Mouse (Mus musculus) common myeloid progenitor, adult 5-6 weeks (primary cell): ENCODE measurements around the gene Gm12216. TPM values are rescaled to one million over a fixed set of nuclear protein-coding genes. Genes with fewer than 3 reads are reported as not detected.
"Not testable (repeated sequence)": the region's sequence is repeated elsewhere in the genome, so short reads cannot be mapped to it uniquely, and the experiment has no call there.

Experiments
- ATAC-seq: replicated peaks from 2 replicates; pipeline ENCODE4 v1.8.0; 2016; ENCODE audit warnings: low read depth, mild to moderate bottlenecking, moderate TSS enrichment, inconsistent platforms; ENCODE audit not compliant: poor library complexity, severe bottlenecking
- total RNA-seq: library from RNA; stranded (forward); fragments of 200-1000, 187-1606 nt; gene quantifications from 2 replicates; pipeline ENCODE4 v1.2.3, GENCODE M21; 2017

Gene Gm12216
- total RNA-seq = 3.6 and 4.5 TPM in 2 replicates

DNA sequence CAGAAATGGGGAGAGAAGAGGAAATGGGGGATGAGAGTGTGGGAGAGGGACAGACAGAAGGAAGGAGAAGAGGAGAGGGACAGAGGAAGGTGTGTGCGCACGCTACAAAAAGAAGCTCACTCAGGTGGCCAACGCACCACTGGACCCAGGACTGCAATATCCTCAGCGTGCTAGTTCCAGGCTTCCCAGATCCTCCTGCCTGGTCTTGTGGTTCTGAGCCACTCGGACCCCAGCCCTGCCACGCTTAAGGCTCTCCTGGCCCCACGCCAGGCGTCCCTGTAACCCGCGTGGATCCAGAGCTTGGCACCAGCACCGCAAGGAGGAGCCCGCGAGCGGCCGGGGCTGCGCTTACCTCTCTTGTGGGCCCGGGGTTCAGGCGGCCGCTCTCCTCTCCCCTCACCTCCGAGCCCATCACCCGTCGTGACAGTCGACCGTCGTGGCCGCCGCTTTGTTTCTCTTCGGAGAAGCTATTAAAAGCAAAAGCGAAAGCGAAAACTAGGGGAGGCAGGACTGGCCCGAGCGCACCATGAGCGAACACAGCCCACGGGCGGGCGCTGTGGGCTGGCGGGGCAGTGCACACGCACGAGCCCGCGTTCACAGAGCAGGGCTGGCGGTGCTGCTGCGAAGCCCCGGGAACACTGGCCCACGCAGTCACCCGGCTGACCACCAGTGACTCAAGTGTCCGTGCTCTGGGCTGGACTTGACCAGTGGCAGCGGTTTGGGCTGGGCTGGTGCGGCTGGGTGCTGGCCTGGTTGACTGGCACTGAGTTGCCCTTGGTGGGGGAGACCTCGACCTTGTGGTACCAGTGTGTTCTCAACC lies at the start of gene Gm12216:
Gm12216 (minus strand) TSS at position 496 of the 820 bp plus-strand sequence.
- peak; percentile 85 for ATAC-seq

DNA sequence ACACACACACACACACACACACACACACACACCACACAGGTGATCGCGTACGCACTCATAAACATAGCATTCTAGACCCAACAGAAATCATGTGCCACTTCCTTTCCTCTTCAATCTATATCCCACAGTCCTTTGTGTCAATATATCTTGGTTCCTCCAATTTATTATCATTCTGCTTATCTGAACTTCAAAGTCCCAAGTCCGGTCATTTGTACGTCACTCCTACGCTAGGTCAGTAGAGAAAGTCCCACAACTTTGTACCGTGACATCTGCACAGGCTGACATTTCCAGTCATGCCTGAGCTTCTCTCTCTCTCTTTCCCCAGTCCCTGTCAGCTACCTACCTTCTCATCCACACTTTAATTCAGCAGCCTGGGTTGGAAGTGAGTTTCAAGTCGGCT lies 49.6 kb upstream of the Gm12216 start:
- no peak for ATAC-seq

DNA sequence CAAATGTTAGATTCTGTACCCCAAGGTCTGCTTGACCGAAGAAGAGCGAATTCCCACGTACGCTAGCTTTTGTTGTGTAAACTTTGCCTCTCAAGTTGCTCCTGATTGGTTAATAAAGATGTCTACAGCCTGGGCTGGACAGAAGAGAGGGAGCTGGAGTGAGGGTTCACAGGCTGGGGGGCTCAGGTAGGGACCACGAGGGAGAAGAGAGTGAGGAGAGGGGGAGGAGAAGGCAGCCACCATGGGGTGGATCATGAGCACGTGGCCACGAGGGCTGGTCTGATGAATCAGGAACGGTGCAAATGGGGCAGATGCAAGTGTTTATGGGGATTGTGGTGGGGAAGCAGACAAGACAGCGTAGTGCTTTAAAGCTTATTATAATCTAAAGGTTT lies 45.5 kb upstream of the Gm12216 start:
- ATAC-seq = no peak

DNA sequence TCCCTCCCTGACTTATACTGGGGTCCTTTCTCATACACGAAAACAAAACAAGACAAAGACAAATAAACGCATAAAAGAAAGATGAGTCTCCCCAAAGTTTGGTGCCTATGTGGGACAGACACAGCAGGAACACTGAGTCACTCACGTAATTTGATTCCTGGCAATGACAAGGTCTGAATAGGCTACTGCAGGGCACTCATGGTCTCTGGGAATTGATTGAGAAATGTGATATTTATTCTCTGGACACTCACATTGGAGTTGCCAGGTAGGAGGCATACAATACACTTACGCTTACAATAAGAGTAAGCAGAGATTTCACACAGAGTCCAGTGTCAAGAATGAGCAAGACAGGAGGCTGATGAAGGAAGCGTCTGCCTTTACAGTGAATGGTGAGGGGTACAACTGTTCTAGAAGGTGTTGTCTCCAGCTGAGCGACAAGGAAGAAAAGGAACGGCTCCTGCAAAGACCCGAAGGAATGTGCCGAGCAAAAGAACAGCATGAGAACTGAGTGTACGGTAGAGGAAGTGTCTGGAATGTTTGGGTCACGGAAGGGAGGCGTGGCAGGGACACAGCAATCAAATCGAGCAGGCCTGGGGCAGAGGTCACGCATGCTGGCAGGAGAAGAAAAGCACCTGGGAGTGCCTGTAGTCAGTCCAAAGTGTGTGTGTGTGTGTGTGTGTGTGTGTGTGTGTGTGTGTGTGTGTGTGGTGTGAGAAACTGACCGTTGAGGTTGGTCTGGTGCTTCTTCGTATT lies 44.9 kb upstream of the Gm12216 start:
- ATAC-seq = no peak

DNA sequence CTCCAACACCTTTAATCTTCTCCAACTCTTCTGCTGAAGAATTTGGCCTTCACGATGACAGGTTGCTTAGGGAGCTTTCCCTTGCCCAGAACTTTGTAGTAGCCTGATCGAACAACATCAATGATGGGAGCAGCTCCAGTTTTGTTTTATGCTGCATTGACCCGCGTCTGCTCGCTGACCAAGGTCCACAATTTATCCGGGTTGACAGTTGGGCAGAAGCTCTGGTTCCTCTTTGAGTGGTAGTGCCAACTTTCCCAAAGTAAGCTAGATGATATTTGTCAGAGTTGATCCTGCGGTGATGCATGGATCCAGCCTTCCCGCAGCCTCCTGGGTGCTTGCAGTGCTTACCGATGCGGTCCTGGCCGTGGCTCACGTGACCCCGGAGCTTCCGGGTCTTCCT lies 43.7 kb upstream of the Gm12216 start:
- no peak for ATAC-seq

DNA sequence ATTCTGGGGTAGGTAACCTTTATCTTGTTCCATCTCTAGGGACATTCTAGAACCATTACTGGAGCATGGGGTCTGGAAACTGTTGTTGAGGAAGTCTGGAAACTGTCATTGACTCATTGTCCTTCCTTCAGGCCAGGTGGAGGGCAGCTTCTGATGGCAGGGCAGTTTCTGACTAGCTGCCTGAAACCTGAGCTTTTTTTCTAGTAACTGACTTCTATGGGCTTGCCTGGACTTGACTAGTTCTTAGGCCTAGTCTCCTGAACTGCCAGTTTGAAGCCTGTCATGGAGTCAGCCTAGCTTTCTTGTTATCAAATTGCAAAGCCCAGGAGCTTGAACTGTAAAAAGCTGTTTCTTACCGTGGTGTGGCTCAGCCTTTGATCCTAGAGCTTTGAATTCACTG lies 41.9 kb upstream of the Gm12216 start:
- no peak for ATAC-seq

DNA sequence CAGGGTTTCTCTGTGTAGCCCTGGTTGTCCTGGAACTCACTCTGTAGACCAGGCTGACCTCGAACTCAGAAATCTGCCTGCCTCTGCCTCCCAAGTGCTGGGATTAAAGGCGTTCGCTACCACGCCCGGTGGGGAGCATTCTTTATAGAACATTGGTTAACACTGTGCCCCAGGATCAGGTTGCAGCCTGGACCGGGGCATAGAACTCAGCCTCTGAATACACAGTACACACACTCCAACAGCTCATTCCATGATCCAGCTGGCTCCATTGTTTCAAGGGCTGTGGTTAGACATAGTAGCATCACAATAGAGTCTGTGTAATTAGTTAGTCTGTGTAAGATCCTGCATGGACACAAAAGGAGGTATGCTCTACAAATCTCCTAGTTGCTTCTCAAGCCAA lies 40.9 kb upstream of the Gm12216 start:
- no peak for ATAC-seq

DNA sequence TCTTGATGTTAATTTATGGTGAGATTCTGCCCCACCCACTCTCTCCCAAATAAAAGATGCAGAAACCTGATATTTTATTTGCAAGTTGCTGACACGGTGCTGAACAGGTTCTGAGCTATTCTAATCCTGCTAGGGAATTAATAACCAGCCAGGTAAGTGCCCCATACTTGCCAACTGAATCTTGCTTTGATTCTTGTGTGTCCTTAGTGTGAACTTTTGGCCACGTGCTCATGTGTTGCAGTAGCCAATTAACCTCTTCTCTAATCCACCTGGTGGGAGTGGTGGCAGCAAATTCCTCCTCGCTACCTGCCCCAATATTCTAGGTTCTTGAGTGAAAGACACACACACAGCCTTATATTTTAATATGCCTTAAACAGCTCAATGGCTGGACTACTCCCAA lies 39.9 kb upstream of the Gm12216 start:
- ATAC-seq = no peak

DNA sequence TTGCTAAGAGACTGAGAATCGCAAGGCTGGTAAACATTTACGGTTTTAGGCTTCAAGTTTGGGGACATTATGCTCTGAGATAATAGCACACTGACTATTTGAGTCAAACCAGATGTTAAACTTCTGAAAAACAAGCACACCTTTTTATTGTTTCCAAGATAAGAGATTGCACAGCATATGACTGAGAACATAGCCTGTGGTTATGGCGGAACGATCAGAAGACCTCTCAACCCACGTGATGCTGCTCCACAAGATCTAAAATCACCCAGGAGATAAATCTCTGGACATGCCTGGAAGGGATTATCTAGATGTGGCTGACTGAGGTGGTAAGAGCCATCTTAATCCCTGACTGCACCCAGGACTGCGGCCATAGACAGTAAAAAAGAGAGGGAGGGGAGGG lies 37.9 kb upstream of the Gm12216 start:
- no peak for ATAC-seq

DNA sequence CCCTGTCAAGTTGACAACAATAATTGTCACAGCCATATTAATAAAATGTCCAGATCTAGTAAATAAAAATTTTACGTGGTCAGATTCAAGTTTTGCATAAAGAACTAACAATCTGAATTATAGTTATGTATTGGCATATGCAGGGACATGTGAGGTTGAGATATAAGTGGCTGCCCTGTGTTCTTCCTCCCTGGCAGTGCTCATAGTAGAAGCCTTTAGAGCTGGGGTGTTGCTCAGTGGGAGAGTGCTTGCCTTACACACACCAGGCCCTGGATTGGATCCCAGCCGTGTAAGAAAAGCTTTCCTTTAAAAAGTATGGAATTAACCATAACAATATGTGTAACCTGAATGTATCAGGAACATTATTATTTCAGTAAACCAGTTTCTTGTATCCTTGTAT lies 34.4 kb upstream of the Gm12216 start:
- no peak for ATAC-seq

DNA sequence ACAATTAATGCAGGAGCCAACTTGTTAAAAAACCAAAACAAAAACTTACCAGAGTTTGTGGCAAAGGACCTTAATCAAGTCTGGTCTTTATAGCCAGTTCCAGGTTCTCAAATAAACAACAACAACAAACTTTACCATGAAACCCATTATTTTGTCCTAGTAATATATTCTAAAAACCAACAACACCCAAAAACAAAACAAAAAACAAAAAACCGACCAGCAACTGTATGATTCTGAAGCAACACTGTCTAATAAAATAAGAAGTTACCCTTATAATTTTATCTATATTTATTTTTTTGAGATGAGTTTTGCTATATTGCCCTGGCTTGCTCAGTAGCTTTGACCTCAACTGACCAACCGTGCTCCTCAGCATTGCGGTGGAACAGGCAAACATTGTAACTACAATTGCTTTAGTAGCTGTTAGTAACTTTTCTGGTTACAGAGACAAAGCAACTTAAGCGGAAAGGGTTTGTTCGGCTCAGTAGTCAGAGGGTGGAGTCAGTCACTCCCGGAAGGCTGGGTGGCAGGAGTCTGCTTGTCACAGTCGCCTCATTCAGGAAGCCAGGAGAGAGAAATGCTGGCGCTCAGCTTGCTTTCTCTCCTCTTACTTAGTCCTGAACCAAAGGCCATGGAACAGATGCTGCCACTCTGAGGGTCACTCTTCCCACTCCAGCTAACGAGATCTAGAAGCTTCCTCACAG lies 33.8 kb upstream of the Gm12216 start:
- ATAC-seq = peak; percentile 50

DNA sequence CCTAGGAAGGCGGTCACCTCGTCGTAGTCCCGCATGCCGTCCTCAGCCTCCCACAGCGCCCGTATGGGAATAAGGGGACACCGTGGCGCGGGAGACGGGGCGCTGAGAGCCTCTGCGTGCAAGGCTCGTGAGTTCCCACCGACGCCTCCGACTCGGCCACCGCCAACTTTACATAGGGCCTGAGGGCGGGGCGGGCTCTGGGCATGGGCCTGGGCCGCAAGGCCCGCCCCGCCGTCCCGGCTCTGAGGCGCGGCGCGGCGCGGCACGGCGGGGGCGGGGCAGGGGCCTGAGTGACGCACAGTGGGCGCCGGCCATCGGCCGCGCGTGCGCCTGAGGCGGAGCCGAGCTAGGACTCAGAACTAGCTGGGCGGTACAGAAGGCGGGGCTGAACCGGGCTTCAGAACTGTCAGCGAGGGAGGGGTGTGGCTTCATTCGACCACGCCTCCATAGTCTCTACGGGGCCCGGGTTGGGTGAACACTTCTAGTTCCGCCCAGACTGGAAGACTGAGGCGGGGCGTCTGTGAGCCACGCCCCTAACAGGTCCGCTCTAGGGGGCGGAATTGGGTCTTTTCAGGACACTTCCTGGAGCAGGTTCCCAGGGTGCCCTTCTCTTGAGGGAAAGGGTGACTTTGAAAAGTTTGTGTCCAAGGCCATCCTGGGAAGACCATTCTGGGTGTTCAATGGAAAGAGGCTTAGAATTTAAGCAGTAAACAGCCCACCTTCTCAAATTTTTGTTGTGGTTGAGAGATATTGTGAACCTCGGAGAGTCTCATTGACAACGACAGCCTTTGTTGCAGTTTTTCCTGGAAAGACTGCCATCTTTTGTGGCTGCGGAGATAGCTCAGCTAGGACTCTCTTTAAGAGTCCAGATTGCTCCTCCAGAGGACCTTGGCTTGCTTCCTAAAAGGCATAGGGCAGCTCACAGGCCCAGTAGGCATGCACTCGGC lies 32.7 kb upstream of the Gm12216 start, which contains the start of gene Slc22a5:
Slc22a5 (minus strand) TSS at position 156 of the 947 bp plus-strand sequence.
- ATAC-seq = peak; percentile 86

DNA sequence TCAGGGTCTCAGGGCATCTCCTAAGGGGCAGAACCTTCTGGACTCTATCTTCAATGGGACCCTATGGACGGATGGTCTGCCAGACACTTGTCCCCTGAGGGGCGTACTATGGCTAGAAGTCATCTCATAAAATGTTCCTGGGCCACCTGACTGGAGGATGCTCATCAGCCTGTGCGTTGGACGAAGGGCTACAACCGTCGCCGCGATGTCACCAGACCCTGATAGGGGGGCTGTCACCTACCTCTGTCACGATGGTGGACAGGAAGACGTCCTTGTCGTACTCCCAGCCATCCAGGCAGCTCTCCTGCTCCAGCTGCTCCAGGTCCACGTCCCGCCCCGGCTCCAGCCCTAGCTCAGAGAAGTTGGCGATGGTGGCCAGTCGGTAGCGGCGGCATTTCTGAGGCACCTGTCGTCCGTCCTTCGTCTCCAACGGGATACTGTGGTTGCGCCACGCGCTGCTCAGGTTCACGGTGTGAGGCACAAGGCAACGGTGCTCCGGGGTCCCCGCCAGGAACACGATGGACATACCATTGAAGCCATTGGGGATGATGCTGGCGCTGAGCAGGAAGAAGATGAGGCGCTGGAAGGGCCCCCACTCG lies 31.9 kb upstream of the Gm12216 start:
- ATAC-seq = peak; percentile 20

DNA sequence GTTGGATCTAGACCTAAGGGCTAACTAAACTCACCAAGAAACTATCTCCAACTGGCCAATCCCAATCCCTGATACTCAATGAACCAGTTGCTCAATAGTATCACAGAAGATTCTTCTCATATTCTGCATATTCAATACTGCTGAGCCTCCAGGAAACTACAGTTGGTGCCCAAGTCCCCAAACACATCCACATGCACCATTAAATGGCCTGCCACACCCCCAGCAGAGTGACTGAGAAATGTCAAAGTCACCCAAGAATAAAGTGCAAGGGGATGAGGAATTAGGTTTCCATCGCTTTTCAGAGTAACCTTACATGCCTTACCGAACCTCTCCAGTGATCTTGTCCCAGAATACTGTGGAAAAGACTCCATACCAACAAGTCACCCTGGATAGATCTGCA lies 31.2 kb upstream of the Gm12216 start:
- no peak for ATAC-seq

DNA sequence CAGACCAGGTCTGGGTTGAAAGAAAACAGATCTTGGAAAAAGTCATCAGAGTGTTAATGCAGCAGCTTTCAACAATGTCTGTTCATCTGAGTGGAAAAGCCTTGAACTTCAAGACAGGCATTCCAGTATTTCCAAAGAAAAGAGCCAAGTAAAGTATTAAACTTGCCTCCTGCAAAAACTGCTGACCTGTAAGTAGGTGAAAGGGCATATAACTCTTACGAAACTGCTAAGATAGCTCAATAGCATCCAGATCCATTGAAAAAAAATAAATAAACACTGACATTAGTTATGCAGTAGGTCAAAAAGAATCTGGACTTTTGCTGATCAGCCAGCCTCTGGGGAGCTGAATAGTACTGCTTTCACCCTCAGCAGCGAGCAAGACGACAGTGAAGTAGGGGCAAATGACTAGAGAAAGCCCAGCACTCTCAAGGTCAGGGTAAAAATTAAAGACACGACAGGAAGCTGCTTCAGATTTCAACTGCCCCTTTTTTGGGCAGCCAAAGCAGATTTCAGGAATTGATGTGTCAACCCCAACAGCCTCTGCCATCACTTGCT lies 30.1 kb upstream of the Gm12216 start:
- ATAC-seq = no peak

DNA sequence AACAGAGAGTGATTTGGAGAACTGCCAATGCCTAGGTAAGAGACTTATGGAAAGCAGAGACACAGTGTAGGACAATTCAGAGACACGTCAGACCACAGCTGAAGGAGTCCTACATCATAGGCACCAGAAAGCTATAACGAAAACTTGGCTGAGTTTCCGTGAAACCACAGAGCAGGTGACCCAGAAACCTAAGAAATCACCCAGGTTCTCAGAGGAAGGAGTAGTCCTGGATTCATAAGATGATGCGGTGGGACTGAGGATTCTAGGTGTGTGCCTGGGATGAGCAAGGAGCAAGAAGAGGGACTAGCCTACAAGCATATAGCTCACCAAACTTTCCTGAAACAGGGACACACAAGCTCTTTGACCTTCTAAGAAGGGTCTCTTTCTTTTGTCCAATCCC lies 29.2 kb upstream of the Gm12216 start:
- ATAC-seq = no peak

DNA sequence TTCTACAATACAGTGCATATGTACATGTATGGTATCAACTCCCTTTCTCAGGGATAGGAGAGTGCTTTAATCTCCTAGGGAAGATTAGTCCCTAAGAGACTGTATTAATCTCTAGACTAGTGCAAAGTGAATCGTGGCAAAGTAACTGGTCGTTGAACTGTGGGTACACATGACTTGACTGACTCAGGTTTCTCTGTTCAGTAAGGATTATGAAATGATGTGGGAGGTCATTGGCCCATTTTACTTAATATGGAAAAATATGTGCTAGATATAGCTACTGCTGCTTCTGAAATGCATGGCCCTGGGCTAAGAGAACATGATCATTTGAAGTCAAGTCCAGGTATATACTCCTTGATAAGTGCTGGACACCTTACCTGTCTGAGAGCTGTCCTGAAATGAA lies 24.2 kb upstream of the Gm12216 start:
- ATAC-seq = no peak

DNA sequence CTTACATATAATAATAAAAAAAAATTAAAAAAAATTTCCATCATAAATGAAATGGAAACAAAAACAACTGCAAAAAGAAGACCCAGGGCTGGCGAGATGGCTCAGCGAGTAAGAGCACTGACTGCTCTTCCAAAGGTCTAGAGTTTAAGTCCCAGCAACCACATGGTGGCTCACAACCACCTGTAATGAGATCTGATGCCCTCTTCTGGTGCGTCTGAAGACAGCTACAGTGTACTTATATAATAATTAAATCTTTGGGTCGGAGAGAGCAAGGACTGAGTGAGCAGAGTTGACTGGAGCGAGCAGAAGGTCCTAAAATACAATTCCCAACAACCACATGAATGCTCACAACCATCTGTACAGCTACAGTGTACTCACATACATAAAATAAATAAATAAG lies 19.0 kb upstream of the Gm12216 start:
- not testable (repeated sequence) for ATAC-seq

DNA sequence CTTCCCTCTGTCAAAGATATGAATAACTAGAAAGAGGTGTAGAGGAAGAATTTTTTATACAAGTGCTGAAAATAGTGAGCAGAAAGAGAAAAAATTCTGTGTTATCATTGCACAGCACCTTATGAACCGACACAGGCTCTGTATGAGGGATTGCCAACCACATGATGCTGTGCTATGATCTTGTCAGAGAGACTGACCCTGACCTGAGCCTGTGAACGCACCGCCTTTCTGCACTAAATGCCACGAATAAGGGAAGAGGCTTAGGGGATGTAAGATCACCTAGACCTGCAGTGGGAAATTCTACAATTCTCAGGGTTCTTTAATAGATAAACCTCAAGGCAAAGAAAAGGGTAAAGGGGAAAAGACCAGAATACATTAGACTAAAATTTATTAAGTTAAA lies 17.4 kb upstream of the Gm12216 start:
- ATAC-seq = no peak
